Mouse (Mus musculus) lung, embryonic 16.5 days (tissue): ENCODE measurements at regions not wholly inside any gene's neighbourhood (a gene's known extent, or its start where the extent isn't known, plus 50 kb on each side); places are given as distances from the start of the nearest gene placed in this dataset.

Source experiments
- ATAC-seq: fragments of 200-750 bp; cut with Nextera tagmentation; 2 replicates; pipeline ENCODE4 v1.8.0; 2017; ENCODE audit warnings: low read depth, mild to moderate bottlenecking, moderate library complexity
- H3K27ac ChIP-seq: fragments of 300-500 bp; sonication (generic); 2 replicates; pipeline ENCODE4 v1.5.1; 2014; ENCODE audit warnings: mild to moderate bottlenecking, control low read depth, low read length
- H3K27me3 ChIP-seq: fragments of 300-500 bp; sonication (generic); 2 replicates; pipeline ENCODE4 v1.6.1; 2014; ENCODE audit warnings: low read depth, low read length, mixed read lengths; ENCODE audit not compliant: control insufficient read depth, insufficient read depth
- H3K36me3 ChIP-seq: fragments of 300-500 bp; sonication (generic); 2 replicates; pipeline ENCODE4 v1.6.1; 2014; ENCODE audit warnings: low read length; ENCODE audit not compliant: control insufficient read depth, insufficient read depth
- H3K4me1 ChIP-seq: fragments of 300-500 bp; sonication (generic); replicated peaks from 2 replicates; pipeline ENCODE4 v1.6.1; 2014; ENCODE audit warnings: low read length, mixed read lengths; ENCODE audit not compliant: control insufficient read depth, insufficient read depth
- H3K4me2 ChIP-seq: fragments of 300-500 bp; sonication (generic); 2 replicates; pipeline ENCODE4 v1.6.1; 2014; ENCODE audit warnings: low read depth, low read length, control low read depth
- H3K4me3 ChIP-seq: fragments of 300-500 bp; sonication (generic); 2 replicates; pipeline ENCODE4 v1.5.1; 2014; ENCODE audit warnings: mild to moderate bottlenecking, low read length, control low read depth
- H3K9ac ChIP-seq: fragments of 300-500 bp; sonication (generic); 2 replicates; pipeline ENCODE4 v1.6.1; 2014; ENCODE audit warnings: low read length, control low read depth
- H3K9me3 ChIP-seq: fragments of 300-500 bp; sonication (generic); 2 replicates; pipeline ENCODE4 v1.6.1; 2016; ENCODE audit warnings: low read length; ENCODE audit not compliant: control insufficient read depth
- WGBS: fragments of 180-500 bp; shearing (Covaris S2); extraction: QIAGEN DNeasy Blood & Tissue Kit; methylation state at CpG from one replicate; pipeline ENCODE4 v1.1.7; 2014; 5-methylcytosine and 5-hydroxymethylcytosine counted together

DNA sequence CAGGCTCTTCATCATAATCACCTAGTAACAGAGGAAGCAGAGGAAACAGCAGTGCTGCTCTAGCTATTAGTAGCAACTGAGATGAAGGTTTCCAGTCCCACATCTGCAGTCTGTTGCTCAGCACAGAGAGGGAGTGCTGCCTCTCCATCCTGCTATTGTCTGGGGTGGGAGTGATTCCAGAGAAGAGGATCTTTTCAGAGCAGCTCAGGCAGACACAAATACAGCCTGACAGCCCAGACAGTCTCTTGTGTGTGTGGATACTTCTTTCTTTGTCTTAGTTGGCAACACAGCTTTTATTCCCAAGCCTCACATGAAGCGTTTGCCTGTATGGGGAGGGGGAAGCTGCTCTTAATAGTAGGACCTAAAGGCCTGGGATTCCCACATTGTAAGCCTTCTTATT lies 107.2 kb upstream of the Nhs start:
- H3K9me3 ChIP-seq, result no peaks in the 10 kb centered on the region
- WGBS, result 36% methylated on average over 1 of the region's 1 CpGs
- H3K36me3 ChIP-seq, result no peaks in the 10 kb centered on the region
- ATAC-seq, result no peak
- no peak overlapping the region for H3K4me3 ChIP-seq
- no peaks in the 10 kb centered on the region; the same call in 1 of the 2 replicates for H3K4me1 ChIP-seq
- H3K27ac ChIP-seq, result no peak overlapping the region
- H3K9ac ChIP-seq, result no peak overlapping the region
- no peaks in the 10 kb centered on the region for H3K27me3 ChIP-seq
- no peak overlapping the region for H3K4me2 ChIP-seq

DNA sequence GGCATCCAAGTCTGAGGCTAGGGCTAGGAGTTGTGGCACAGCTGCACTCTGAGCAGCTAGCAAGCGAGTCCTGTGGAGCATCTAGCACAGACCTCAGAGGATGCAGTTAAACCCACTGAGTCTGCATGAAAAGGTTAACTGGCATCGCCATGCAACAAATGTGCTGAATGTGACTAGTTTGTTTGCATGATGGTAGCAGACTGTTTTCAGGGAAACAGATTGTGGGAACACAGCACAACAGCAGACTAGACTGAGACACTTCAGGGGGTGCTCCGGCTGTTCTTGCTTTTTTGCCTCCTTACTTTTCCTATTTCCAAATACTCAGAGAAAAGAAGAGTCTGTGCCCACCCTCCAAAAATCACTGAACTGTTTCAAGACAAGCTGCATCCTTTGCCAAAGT lies 97.9 kb upstream of the Nhs start:
- Histone ChIP-seq H3K4me3 (no peak overlapping the region), H3K27ac (no peak overlapping the region), H3K9ac (no peak overlapping the region), H3K4me2 (no peak overlapping the region), H3K9me3 (no peaks in the 10 kb centered on the region), H3K4me1 (no peaks in the 10 kb centered on the region), H3K27me3 (no peaks in the 10 kb centered on the region), H3K36me3 (no peaks in the 10 kb centered on the region)
- ATAC-seq, result no peak
- 83% methylated on average over 3 of the region's 3 CpGs for WGBS

- no peak overlapping the region for H3K4me3 ChIP-seq
- H3K9me3 ChIP-seq, result no peaks in the 10 kb centered on the region
- no peak for ATAC-seq
- no peaks in the 10 kb centered on the region for H3K36me3 ChIP-seq
- H3K4me1 ChIP-seq, result no peaks in the 10 kb centered on the region
- H3K27me3 ChIP-seq, result no peaks in the 10 kb centered on the region
- no peak overlapping the region for H3K27ac ChIP-seq
- no peak overlapping the region for H3K4me2 ChIP-seq
- H3K9ac ChIP-seq, result no peak overlapping the region
These were observed 96.3 kb upstream of the Nhs start for GRCm38 (mm10) chrX:162255873-162256272.

GRCm38 (mm10) chrX:162241291-162241690 lies 81.8 kb upstream of the Nhs start:
- no peaks in the 10 kb centered on the region; the same call in 1 of the 2 replicates for H3K27me3 ChIP-seq
- no peak overlapping the region for H3K4me3 ChIP-seq
- H3K4me2 ChIP-seq, result no peak overlapping the region
- H3K27ac ChIP-seq, result no peak overlapping the region
- no peak overlapping the region for H3K9ac ChIP-seq
- 37% methylated on average over 3 of the region's 3 CpGs for WGBS
- no peaks in the 10 kb centered on the region for H3K4me1 ChIP-seq
- H3K36me3 ChIP-seq, result no peaks in the 10 kb centered on the region
- no peak; the same call in 1 of the 2 replicates for ATAC-seq
- H3K9me3 ChIP-seq, result no peaks in the 10 kb centered on the region

GRCm38 (mm10) chrX:162235552-162235951 lies 76.0 kb upstream of the Nhs start:
- Histone ChIP-seq H3K9me3 (no peaks in the 10 kb centered on the region), H3K36me3 (no peaks in the 10 kb centered on the region), H3K4me3 (no peak overlapping the region), H3K27ac (no peak overlapping the region), H3K27me3 (no peaks in the 10 kb centered on the region), H3K4me1 (no peaks in the 10 kb centered on the region), H3K9ac (no peak overlapping the region), H3K4me2 (no peak overlapping the region)
- ATAC-seq, result no peak
- WGBS, result 83% methylated on average over 5 of the region's 5 CpGs

DNA sequence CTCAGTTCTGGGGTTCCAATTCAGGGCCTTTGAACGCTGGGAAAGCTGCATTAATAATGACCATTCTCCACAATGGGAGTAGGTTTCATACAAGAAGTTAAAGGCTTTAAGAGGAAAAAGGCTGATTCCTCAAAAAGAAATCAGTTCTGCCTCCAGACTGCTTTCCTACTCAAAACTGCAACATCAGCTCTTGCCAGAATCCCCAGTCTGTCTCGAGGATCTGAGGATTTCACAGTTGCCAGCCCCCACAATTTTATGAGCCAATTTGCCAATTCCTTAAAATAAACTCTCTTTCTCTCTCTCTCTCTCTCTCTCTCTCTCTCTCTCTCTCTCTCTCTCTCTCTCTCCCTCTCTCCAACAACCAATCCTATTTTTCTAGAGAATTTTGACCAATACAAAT lies 51.3 kb upstream of the Nhs start:
- no peaks in the 10 kb centered on the region for H3K4me1 ChIP-seq
- no peak overlapping the region for H3K4me2 ChIP-seq
- no peaks in the 10 kb centered on the region; the same call in 1 of the 2 replicates for H3K27me3 ChIP-seq
- no peaks in the 10 kb centered on the region for H3K36me3 ChIP-seq
- no peak overlapping the region for H3K4me3 ChIP-seq
- 55% methylated on average over 2 of the region's 2 CpGs for WGBS
- ATAC-seq, result no peak
- H3K9ac ChIP-seq, result no peak overlapping the region
- no peaks in the 10 kb centered on the region for H3K9me3 ChIP-seq
- H3K27ac ChIP-seq, result no peak overlapping the region
